Mouse (Mus musculus) small intestine, adult 2 months (tissue): ENCODE data around the gene Dthd1. TPM values are rescaled to one million over a fixed set of nuclear protein-coding genes. Genes with fewer than 3 reads are reported as not detected.

ENCODE experiments used
- H3K27ac ChIP-seq: fragments of 200-500 bp; 2 replicates; pipeline ENCODE4 v1.5.1; 2012; ENCODE audit warnings: low read depth, low read length, control low read depth, inconsistent platforms; ENCODE audit not compliant: insufficient read depth
- H3K27me3 ChIP-seq: fragments of 200-500 bp; 2 replicates; pipeline ENCODE4 v1.6.1; 2012; ENCODE audit warnings: mild to moderate bottlenecking, moderate library complexity, low read length, inconsistent platforms; ENCODE audit not compliant: control insufficient read depth, insufficient read depth
- H3K36me3 ChIP-seq: fragments of 200-500 bp; 2 replicates; pipeline ENCODE4 v1.6.1; 2012; ENCODE audit warnings: mild to moderate bottlenecking, low read length, control low read depth, inconsistent platforms; ENCODE audit not compliant: control insufficient read depth, insufficient read depth
- H3K4me1 ChIP-seq: fragments of 200-500 bp; 2 replicates; pipeline ENCODE4 v1.6.1; 2012; ENCODE audit warnings: low read length, inconsistent platforms, mixed read lengths; ENCODE audit not compliant: control insufficient read depth, insufficient read depth, insufficient read length
- H3K4me3 ChIP-seq: fragments of 200-500 bp; 2 replicates; pipeline ENCODE4 v1.5.1; 2012; ENCODE audit warnings: low read depth, mild to moderate bottlenecking, control low read depth, inconsistent platforms, low read length, moderate library complexity
- CTCF ChIP-seq: fragments of 200-500 bp; IDR thresholded peaks from 2 replicates; pipeline ENCODE4 v1.5.1; 2012; ENCODE audit warnings: low read depth, mild to moderate bottlenecking, control low read depth, inconsistent platforms, low read length, moderate library complexity, mixed read lengths; ENCODE audit not compliant: insufficient replicate concordance, insufficient read length; ENCODE audit errors: extremely low read depth
- POLR2A ChIP-seq: fragments of 200-500 bp; IDR thresholded peaks from 2 replicates; pipeline ENCODE4 v1.6.1; 2012; ENCODE audit warnings: low read depth, mild to moderate bottlenecking, control low read depth, inconsistent platforms, low read length, moderate library complexity
- WGBS: fragments of 180-500 bp; shearing (Covaris S2); methylation state at CpG from one replicate; pipeline ENCODE4 v1.1.7; 2018; 5-methylcytosine and 5-hydroxymethylcytosine counted together
- polyA plus RNA-seq: library from polyadenylated mRNA; depleted of rRNA; stranded (reverse); fragments of >200 nt; gene quantifications from 2 replicates; pipeline ENCODE4 v1.2.3, GENCODE M21; 2012

The Dthd1 gene
- polyA plus RNA-seq, 1 experiment, result not detected

- Histone ChIP-seq H3K36me3 (no peaks in the 10 kb centered on the region), H3K27ac (no peak overlapping the region), H3K4me1 (no peaks in the 10 kb centered on the region), H3K4me3 (no peak overlapping the region), H3K27me3 (no peaks in the 10 kb centered on the region)
- TF ChIP-seq POLR2A (no peak), CTCF (no peak)
- WGBS, result 87% methylated on average over 3 of the region's 3 CpGs
Observed at GRCm38 (mm10) chr5:62842955-62843730, 29.5 kb downstream of the Dthd1 start.

- H3K27me3 ChIP-seq, result no peaks in the 10 kb centered on the region
- no peak overlapping the region for H3K4me3 ChIP-seq
- WGBS, result 79% methylated on average over 6 of the region's 6 CpGs
- TF ChIP-seq CTCF (no peak), POLR2A (no peak)
- H3K4me1 ChIP-seq, result no peaks in the 10 kb centered on the region
- no peaks in the 10 kb centered on the region for H3K36me3 ChIP-seq
- no peak overlapping the region for H3K27ac ChIP-seq
Observed at GRCm38 (mm10) chr5:62846571-62847131, 33.0 kb downstream of the Dthd1 start.

GRCm38 (mm10) chr5:62851337-62851736 lies 37.7 kb downstream of the Dthd1 start:
- no peaks in the 10 kb centered on the region for H3K27me3 ChIP-seq
- no peak overlapping the region for H3K4me3 ChIP-seq
- H3K27ac ChIP-seq, result no peak overlapping the region
- 64% methylated on average over 2 of the region's 2 CpGs for WGBS
- no peak for TF ChIP-seq POLR2A
- no peaks in the 10 kb centered on the region for H3K36me3 ChIP-seq
- H3K4me1 ChIP-seq, result no peaks in the 10 kb centered on the region

- H3K27me3 ChIP-seq, result no peaks in the 10 kb centered on the region
- no peaks in the 10 kb centered on the region for H3K36me3 ChIP-seq
- H3K4me1 ChIP-seq, result no peaks in the 10 kb centered on the region
- H3K4me3 ChIP-seq, result no peak overlapping the region
- TF ChIP-seq POLR2A (no peak), CTCF (no peak)
- no peak overlapping the region for H3K27ac ChIP-seq
- WGBS, result 88% methylated on average over 4 of the region's 4 CpGs
Observed at GRCm38 (mm10) chr5:62854361-62854844, 40.8 kb downstream of the Dthd1 start.

GRCm38 (mm10) chr5:62857502-62857901 lies 43.9 kb downstream of the Dthd1 start:
- 74% methylated on average over 1 of the region's 1 CpGs for WGBS
- Histone ChIP-seq H3K27ac (no peak overlapping the region), H3K4me3 (no peak overlapping the region), H3K4me1 (no peaks in the 10 kb centered on the region), H3K36me3 (no peaks in the 10 kb centered on the region), H3K27me3 (no peaks in the 10 kb centered on the region)
- no peak for TF ChIP-seq CTCF
- TF ChIP-seq POLR2A, result no peak

GRCm38 (mm10) chr5:62858282-62858681 lies 44.7 kb downstream of the Dthd1 start:
- no peaks in the 10 kb centered on the region for H3K27me3 ChIP-seq
- no peak for TF ChIP-seq POLR2A
- TF ChIP-seq CTCF, result no peak
- H3K4me1 ChIP-seq, result no peaks in the 10 kb centered on the region
- H3K27ac ChIP-seq, result no peak overlapping the region
- WGBS, result 68% methylated on average over 2 of the region's 2 CpGs
- H3K36me3 ChIP-seq, result no peaks in the 10 kb centered on the region
- no peak overlapping the region for H3K4me3 ChIP-seq

GRCm38 (mm10) chr5:62864348-62864747 lies 50.7 kb downstream of the Dthd1 start:
- 72% methylated on average over 3 of the region's 3 CpGs for WGBS
- Histone ChIP-seq H3K4me3 (no peak overlapping the region), H3K27ac (no peak overlapping the region), H3K36me3 (no peaks in the 10 kb centered on the region), H3K27me3 (no peaks in the 10 kb centered on the region), H3K4me1 (no peaks in the 10 kb centered on the region)
- TF ChIP-seq CTCF (no peak), POLR2A (no peak)

- H3K27me3 ChIP-seq, result no peaks in the 10 kb centered on the region
- TF ChIP-seq POLR2A (no peak), CTCF (no peak)
Observed at GRCm38 (mm10) chr5:62867003-62867402, 53.4 kb downstream of the Dthd1 start.

More at GRCm38 (mm10) chr5:62867003-62867402, 53.4 kb downstream of the Dthd1 start:
- Histone ChIP-seq H3K4me3 (no peak overlapping the region), H3K36me3 (no peaks in the 10 kb centered on the region), H3K27ac (no peak overlapping the region), H3K4me1 (no peaks in the 10 kb centered on the region)
